Comparison of ENCODE assay signal across 8 mouse cellular contexts in genomic region chr16:11423611-11424297, GRCm38 (mm10).
DNase-seq lines count a peak whose midpoint lies in the region; ATAC-seq and TF ChIP-seq lines count a peak whose summit lies in the region.
"Not testable (repeated sequence)": the region's sequence is repeated elsewhere in the genome, so short reads cannot be mapped to it uniquely, and the experiment has no call there.

No protein-coding gene starts in this region.

- H3K9ac ChIP-seq in kidney, postnatal 0 days (ENCODE audit: low read depth, low read length); liver, embryonic 14.5 days (replicated peaks): not testable (repeated sequence)

- not testable (repeated sequence) for H3K79me2 ChIP-seq in C2C12 (ENCODE audit: control insufficient read depth, insufficient read depth)

- intact Hi-C loops in gastrocnemius, postnatal 14 days (cut with DNase I; ENCODE audit: low total_unique reads): not testable (repeated sequence)

- not testable (repeated sequence) for H3K4me3 ChIP-seq in C2C12 (ENCODE audit: insufficient read depth, poor library complexity, severe bottlenecking); bone marrow macrophage, adult 2 months (ENCODE audit: insufficient read depth, low read length); kidney, postnatal 0 days (replicated peaks; ENCODE audit: low read depth, low read length); liver, embryonic 14.5 days (ENCODE audit: insufficient read depth in 1 of 2, low read depth in 2 of 2, low read length in 2 of 2)

- TF ChIP-seq POLR2A in bone marrow macrophage, adult 2 months (IDR thresholded peaks at IDR 0.05; ENCODE audit: borderline replicate concordance, low read depth, low read length): not testable (repeated sequence)

- H3K79me3 ChIP-seq in C2C12 (ENCODE audit: low read depth): not testable (repeated sequence)

- WGBS in kidney, postnatal 0 days: 87% methylated on average over 2 of the region's 2 CpGs
- 92% methylated on average over 2 of the region's 2 CpGs for WGBS in liver, embryonic 14.5 days (ENCODE audit: insufficient replicate concordance)

- ATAC-seq in common myeloid progenitor, adult 5-6 weeks (replicated peaks; ENCODE audit: low read depth, poor library complexity, severe bottlenecking): peak; percentile 48
- not testable (repeated sequence) for ATAC-seq in kidney, postnatal 0 days (replicated peaks; ENCODE audit: low FRiP score, low read depth); liver, embryonic 14.5 days (ENCODE audit: insufficient read depth)

- not testable (repeated sequence) for TF ChIP-seq EP300 in liver, embryonic 14.5 days (IDR thresholded peaks at IDR 0.05; ENCODE audit: low read depth)

- H3K27ac ChIP-seq in bone marrow macrophage, adult 2 months (ENCODE audit: insufficient read depth, low read depth, low read length); kidney, postnatal 0 days; liver, embryonic 14.5 days: not testable (repeated sequence)

- H3K4me2 ChIP-seq in kidney, postnatal 0 days (ENCODE audit: low read length); liver, embryonic 14.5 days (ENCODE audit: low read depth): not testable (repeated sequence)

- peak; percentile 25 for DNase-seq in gastrocnemius, postnatal 14 days
- DNase-seq in kidney, postnatal 0 days (ENCODE audit: low spot score): peak; percentile 39
- peak in 1 of 3 experiments; percentile 23 for DNase-seq in liver, embryonic 14.5 days (ENCODE audit: low read depth in 3 of 3, low spot score in 3 of 3)
- peak; percentile 68 to 69 for DNase-seq in natural killer cell, adult 2 months (ENCODE audit: low spot score in 2 of 2)
- DNase-seq in splenic B cell, adult 2 months (ENCODE audit: low read depth, low spot score): peak; percentile 76

- H3K9me3 ChIP-seq in kidney, postnatal 0 days (replicated peaks; ENCODE audit: low read length); liver, embryonic 14.5 days (ENCODE audit: control insufficient read depth, low read length): not testable (repeated sequence)

- H3K27me3 ChIP-seq in C2C12 (ENCODE audit: control insufficient read depth, insufficient read depth, insufficient read length); kidney, postnatal 0 days (ENCODE audit: insufficient read depth, low read length); liver, embryonic 14.5 days (ENCODE audit: control insufficient read depth, insufficient read depth, low read length); splenic B cell, adult 2 months (ENCODE audit: control insufficient read depth, insufficient read depth, low read length, poor library complexity, severe bottlenecking): not testable (repeated sequence)

- not testable (repeated sequence) for H3K36me3 ChIP-seq in C2C12 (ENCODE audit: control insufficient read depth, insufficient read depth); kidney, postnatal 0 days (ENCODE audit: insufficient read depth, low read length); liver, embryonic 14.5 days (replicated peaks; ENCODE audit: control insufficient read depth, insufficient read depth, low read depth)
- peaks cover 22% of the 10 kb centered on the region for H3K36me3 ChIP-seq in splenic B cell, adult 2 months (ENCODE audit: control insufficient read depth, insufficient read depth, low read length, poor library complexity, severe bottlenecking)

- H3ac ChIP-seq in C2C12 (ENCODE audit: control insufficient read depth, insufficient read length, low read depth): not testable (repeated sequence)

- TF ChIP-seq CTCF in C2C12 (IDR thresholded peaks at IDR 0.05; ENCODE audit: control insufficient read depth, insufficient read depth, insufficient read length): peak; percentile 21
- 0 out of 2 replicates have a peak, but pooled peaks have one; percentile 8 for TF ChIP-seq CTCF in bone marrow macrophage, adult 2 months (IDR thresholded peaks at IDR 0.05; ENCODE audit: low read depth, low read length)
- peak; percentile 73 for TF ChIP-seq CTCF in kidney, postnatal 0 days (IDR thresholded peaks at IDR 0.05; ENCODE audit: low read depth)
- TF ChIP-seq CTCF in liver, embryonic 14.5 days (IDR thresholded peaks at IDR 0.05; ENCODE audit: low read depth): peak; percentile 79

- peaks cover 48% of the 10 kb centered on the region for H3K4me1 ChIP-seq in bone marrow macrophage, adult 2 months (ENCODE audit: control insufficient read depth, insufficient read depth, low read length)
- H3K4me1 ChIP-seq in kidney, postnatal 0 days (replicated peaks; ENCODE audit: insufficient read depth, low read length): not testable (repeated sequence)
- peaks cover 19 to 27% of the 10 kb centered on the region in 2 experiments for H3K4me1 ChIP-seq in liver, embryonic 14.5 days (replicated peaks; ENCODE audit: control insufficient read depth in 2 of 2, insufficient read depth in 2 of 2, low read length in 1 of 2)

Comparison
In these comparisons a context has a peak if more than half of its experiments do, and no peak if none do; other contexts are left out.
1. CTCF ChIP-seq: peak in every context shown above with its lines; median percentile 79 in liver, embryonic 14.5 days; 73 in kidney, postnatal 0 days; 21 in C2C12; 8 in bone marrow macrophage, adult 2 months.